31 mouse cellular contexts compared by ENCODE assay signal in genomic region chr16:30943919-30944318, GRCm38 (mm10).
DNase-seq lines count a peak whose midpoint lies in the region; ATAC-seq and TF ChIP-seq lines count a peak whose summit lies in the region.
"Had no signal": no experiment of that assay in that cellular context is flagged by ENCODE, and none has a peak within 500 bp of the region (broad histone marks: within the 10 kb centered on the region; RNA-seq: fewer than 3 reads in every experiment).

No protein-coding gene starts in this region.

- no peak for TF ChIP-seq CTCF in heart, adult 2 months (IDR thresholded peaks at IDR 0.05)
- no peak for TF ChIP-seq CTCF in liver, adult 2 months (IDR thresholded peaks at IDR 0.05; ENCODE audit: low read depth, low read length)
- no peak for TF ChIP-seq CTCF in stomach, postnatal 0 days (IDR thresholded peaks at IDR 0.05; ENCODE audit: low read depth)

- H3K79me2 ChIP-seq in heart, adult 2 months (replicated peaks; ENCODE audit: control insufficient read depth, insufficient read depth, low read length) = no peaks in the 10 kb centered on the region
- H3K79me2 ChIP-seq in liver, adult 2 months (ENCODE audit: control insufficient read depth, insufficient read depth, low read length) = no peaks in the 10 kb centered on the region

- peaks cover 22% of the 10 kb centered on the region for H3K4me1 ChIP-seq in heart, adult 2 months (ENCODE audit: control insufficient read depth, insufficient read depth, low read length)
- peaks cover 8% of the 10 kb centered on the region for H3K4me1 ChIP-seq in liver, adult 2 months (ENCODE audit: control insufficient read depth, insufficient read depth, low read length)
- peaks cover 15% of the 10 kb centered on the region for H3K4me1 ChIP-seq in liver, embryonic 12.5 days
- peaks cover 42% of the 10 kb centered on the region for H3K4me1 ChIP-seq in brown adipose tissue, adult 24 weeks (ENCODE audit: control insufficient read depth, insufficient read depth, insufficient read length, low read length)
- no peaks in the 10 kb centered on the region for H3K4me1 ChIP-seq in stomach, postnatal 0 days (replicated peaks; ENCODE audit: control insufficient read depth, insufficient read depth)

- TF ChIP-seq EP300 in heart, adult 2 months (IDR thresholded peaks at IDR 0.05; ENCODE audit: insufficient read depth, low read depth, low read length) = no peak
- no peak for TF ChIP-seq EP300 in stomach, postnatal 0 days (optimal IDR thresholded peaks at IDR 0.05)

- no peak overlapping the region for H3K4me3 ChIP-seq in heart, adult 2 months
- H3K4me3 ChIP-seq in liver, adult 2 months (ENCODE audit: insufficient read depth, low read depth, low read length) = no peak overlapping the region
- no peak overlapping the region for H3K4me3 ChIP-seq in liver, embryonic 12.5 days
- H3K4me3 ChIP-seq in brown adipose tissue, adult 24 weeks (ENCODE audit: insufficient read depth, low read depth, low read length) = no peak overlapping the region
- no peak overlapping the region for H3K4me3 ChIP-seq in stomach, postnatal 0 days (ENCODE audit: low read depth, low read length)
- H3K4me3 ChIP-seq: embryonic facial prominence, embryonic 12.5 days; embryonic facial prominence, embryonic 15.5 days; gastrocnemius, adult 2 months; hindbrain, embryonic 10.5 days; hindbrain, embryonic 13.5 days had no signal

- H3K36me3 ChIP-seq in heart, adult 2 months (ENCODE audit: control insufficient read depth, insufficient read depth, low read length) = no peaks in the 10 kb centered on the region
- no peaks in the 10 kb centered on the region for H3K36me3 ChIP-seq in liver, adult 2 months (ENCODE audit: control insufficient read depth, insufficient read depth, low read length)
- H3K36me3 ChIP-seq in liver, embryonic 12.5 days = no peaks in the 10 kb centered on the region
- no peaks in the 10 kb centered on the region for H3K36me3 ChIP-seq in stomach, postnatal 0 days (ENCODE audit: control insufficient read depth, insufficient read depth, low read length)
- H3K36me3 ChIP-seq: embryonic facial prominence, embryonic 12.5 days; embryonic facial prominence, embryonic 15.5 days; G1E; hindbrain, embryonic 10.5 days had no signal

- 58% methylated on average over 4 of the region's 4 CpGs for WGBS in heart, adult 2 months
- 75% methylated on average over 4 of the region's 4 CpGs for WGBS in liver, adult 2 months
- WGBS in liver, embryonic 12.5 days (ENCODE audit: insufficient replicate concordance) = 51% methylated on average over 4 of the region's 4 CpGs
- WGBS in stomach, postnatal 0 days = 71% methylated on average over 4 of the region's 4 CpGs

- no peak for DNase-seq in heart, adult 2 months
- DNase-seq in heart, adult 9 months (ENCODE audit: low spot score in 2 of 2) = no peak
- no peak for DNase-seq in liver, adult 2 months (ENCODE audit: extremely low read depth, low read depth, low spot score)
- DNase-seq in 416B (ENCODE audit: low read depth) = peak; percentile 18
- no peak for DNase-seq in left cerebral cortex, adult 9 months (ENCODE audit: low spot score in 2 of 2)
- no peak for DNase-seq in stomach, postnatal 0 days (ENCODE audit: low spot score)
- DNase-seq: adrenal gland, postnatal 10 days; adrenal gland, postnatal 36 days; B cell, adult 2 months; cerebellum, adult 11 months; cerebellum, adult 2 months; cerebellum, adult 9-11 months; cerebellum, postnatal 25 days; forebrain, postnatal 0 days; gastrocnemius, adult 2 months; gastrocnemius, postnatal 14 days; heart, adult 11 months; heart, postnatal 10 days; heart, postnatal 36 days had no signal

- no peaks in the 10 kb centered on the region for H3K27me3 ChIP-seq in heart, adult 2 months (ENCODE audit: control insufficient read depth, insufficient read depth, low read length)
- H3K27me3 ChIP-seq in liver, adult 2 months (ENCODE audit: control insufficient read depth, insufficient read depth, low read length) = no peaks in the 10 kb centered on the region
- no peaks in the 10 kb centered on the region for H3K27me3 ChIP-seq in liver, embryonic 12.5 days (replicated peaks)
- no peaks in the 10 kb centered on the region for H3K27me3 ChIP-seq in stomach, postnatal 0 days (ENCODE audit: control insufficient read depth, insufficient read depth, low read length)
- H3K27me3 ChIP-seq: CH12.LX; embryonic facial prominence, embryonic 12.5 days; embryonic facial prominence, embryonic 15.5 days; hindbrain, embryonic 13.5 days; Patski had no signal

- intact Hi-C loops in heart, adult 2 months (cut with DNase I) = loop anchor here (2.0 kb wide), 1 partner anchor 33 kb away; no protein-coding TSS in a partner anchor

- no peak overlapping the region for H3K4me2 ChIP-seq in liver, embryonic 12.5 days
- no peak overlapping the region for H3K4me2 ChIP-seq in stomach, postnatal 0 days (replicated peaks; ENCODE audit: low read depth)
- H3K4me2 ChIP-seq: embryonic facial prominence, embryonic 12.5 days; embryonic facial prominence, embryonic 15.5 days; heart, embryonic 11.5 days; hindbrain, embryonic 13.5 days had no signal

- no peak for ATAC-seq in liver, embryonic 12.5 days
- no peak for ATAC-seq in stomach, postnatal 0 days (ENCODE audit: low FRiP score, low TSS enrichment)
- ATAC-seq: forebrain, embryonic 14.5 days; forebrain, postnatal 0 days; hindbrain, embryonic 16.5 days; Patski had no signal

- no peaks in the 10 kb centered on the region for H3K9me3 ChIP-seq in liver, embryonic 12.5 days (replicated peaks)
- no peaks in the 10 kb centered on the region for H3K9me3 ChIP-seq in stomach, postnatal 0 days (ENCODE audit: control insufficient read depth, low read length)
- H3K9me3 ChIP-seq: embryonic facial prominence, embryonic 12.5 days; embryonic facial prominence, embryonic 15.5 days; G1E; hindbrain, embryonic 10.5 days; hindbrain, embryonic 13.5 days had no signal

- TF ChIP-seq POLR2A in heart, adult 2 months (IDR thresholded peaks at IDR 0.05; ENCODE audit: insufficient read depth, low read depth, low read length) = no peak
- TF ChIP-seq POLR2A in liver, adult 2 months (IDR thresholded peaks at IDR 0.05; ENCODE audit: extremely low read depth, insufficient read depth, low read length) = no peak

- peak overlapping the region; percentile 48 for H3K27ac ChIP-seq in heart, adult 2 months
- H3K27ac ChIP-seq in liver, adult 2 months (replicated peaks; ENCODE audit: insufficient read depth, low read depth, low read length) = peak overlapping the region; percentile 36; the same call in 1 of the 2 replicates
- no peak overlapping the region for H3K27ac ChIP-seq in liver, embryonic 12.5 days
- peak overlapping the region; percentile 46 for H3K27ac ChIP-seq in brown adipose tissue, adult 24 weeks (replicated peaks; ENCODE audit: low read depth, low read length)
- H3K27ac ChIP-seq in stomach, postnatal 0 days (replicated peaks) = no peak overlapping the region
- H3K27ac ChIP-seq: embryonic facial prominence, embryonic 12.5 days; embryonic facial prominence, embryonic 15.5 days; hindbrain, embryonic 10.5 days; hindbrain, embryonic 13.5 days had no signal

- H3K9ac ChIP-seq in heart, adult 2 months (ENCODE audit: low read depth, low read length) = no peak overlapping the region
- no peak overlapping the region for H3K9ac ChIP-seq in liver, adult 2 months (ENCODE audit: low read depth, low read length)
- H3K9ac ChIP-seq in liver, embryonic 12.5 days = no peak overlapping the region
- no peak overlapping the region for H3K9ac ChIP-seq in stomach, postnatal 0 days (ENCODE audit: low read length)
- H3K9ac ChIP-seq: embryonic facial prominence, embryonic 12.5 days; embryonic facial prominence, embryonic 15.5 days; forebrain, postnatal 0 days; hindbrain, embryonic 13.5 days had no signal

Comparison
In these comparisons a context has a peak if more than half of its experiments do, and no peak if none do; other contexts are left out.
1. H3K27ac ChIP-seq: peak in heart, adult 2 months (single experiment), liver, adult 2 months (single experiment) and brown adipose tissue, adult 24 weeks (single experiment); none in liver, embryonic 12.5 days (single experiment) and stomach, postnatal 0 days (single experiment).